Mouse (Mus musculus) gastrocnemius, postnatal 36 days (tissue): ENCODE results near the gene Clmn. TPM values are rescaled to one million over a fixed set of nuclear protein-coding genes. Genes with fewer than 3 reads are reported as not detected.
A peak's percentile ranks its signal among the peaks of the same experiment; 100 is the strongest.

Experiments
- DNase-seq, 2 experiments: peaks; one replicate each; pipeline ENCODE4 v3.0.0; 2022
- intact Hi-C: fragments of 180-260 bp; cut with DNase I; formaldehyde crosslinking; loops from one replicate; pipeline ENCODE4 v1.15.1; 2025
- total RNA-seq, 2 experiments: library from RNA; stranded (reverse); gene quantifications; 2 replicates each; pipeline ENCODE4 v1.2.3; 2021

Clmn gene
- total RNA-seq, 2 experiments from 2014 or later: 1.9 to 2.1 TPM

GRCm38 (mm10) chr12:104822151-104822550 lies 42.7 kb downstream of the Clmn start:
- intact Hi-C loops: loop anchor here (5.0 to 10.0 kb wide), 2 partner anchors 35 to 203 kb away; no protein-coding TSS in a partner anchor
- no peak for DNase-seq

GRCm38 (mm10) chr12:104820061-104820460 lies 44.8 kb downstream of the Clmn start:
- intact Hi-C loops: loop anchor here (5.0 to 10.0 kb wide), 2 partner anchors 33 to 205 kb away; no protein-coding TSS in a partner anchor
- DNase-seq: no peak

- DNase-seq: no peak
- intact Hi-C loops: no loop called here
Observed at GRCm38 (mm10) chr12:104819050-104819449, 45.8 kb downstream of the Clmn start.

- no peak for DNase-seq
- intact Hi-C loops: no loop called here
Observed at GRCm38 (mm10) chr12:104818057-104818456, 46.8 kb downstream of the Clmn start.

GRCm38 (mm10) chr12:104817172-104817866 lies 47.6 kb downstream of the Clmn start:
- intact Hi-C loops: no loop called here
- DNase-seq: no peak

- intact Hi-C loops: no loop called here
- DNase-seq: no peak
Observed at GRCm38 (mm10) chr12:104814291-104814690, 50.6 kb downstream of the Clmn start.

GRCm38 (mm10) chr12:104813762-104814161 lies 51.1 kb downstream of the Clmn start:
- DNase-seq: no peak
- intact Hi-C loops: no loop called here

GRCm38 (mm10) chr12:104812711-104813110 lies 52.2 kb downstream of the Clmn start:
- intact Hi-C loops: no loop called here
- no peak for DNase-seq

GRCm38 (mm10) chr12:104810923-104811443 lies 53.9 kb downstream of the Clmn start:
- DNase-seq: no peak
- intact Hi-C loops: no loop called here

- no peak for DNase-seq
Observed at GRCm38 (mm10) chr12:104808421-104809067, 56.3 kb downstream of the Clmn start.

GRCm38 (mm10) chr12:104806680-104807375 lies 58.0 kb downstream of the Clmn start:
- intact Hi-C loops: no loop called here
- DNase-seq: no peak

More at GRCm38 (mm10) chr12:104808421-104809067, 56.3 kb downstream of the Clmn start:
- intact Hi-C loops: no loop called here

- intact Hi-C loops: no loop called here
- no peak for DNase-seq
Observed at GRCm38 (mm10) chr12:104801494-104802260, 63.2 kb downstream of the Clmn start.

- DNase-seq: no peak
- intact Hi-C loops: no loop called here
Observed at GRCm38 (mm10) chr12:104799365-104799764, 65.5 kb downstream of the Clmn start.

GRCm38 (mm10) chr12:104797905-104798304 lies 67.0 kb downstream of the Clmn start:
- no peak for DNase-seq
- intact Hi-C loops: no loop called here

GRCm38 (mm10) chr12:104796635-104797378 lies 68.1 kb downstream of the Clmn start:
- intact Hi-C loops: no loop called here
- no peak for DNase-seq

GRCm38 (mm10) chr12:104794957-104795356 lies 69.9 kb downstream of the Clmn start:
- intact Hi-C loops: no loop called here
- DNase-seq: no peak

GRCm38 (mm10) chr12:104793486-104793885 lies 71.4 kb downstream of the Clmn start:
- intact Hi-C loops: no loop called here
- DNase-seq: peak in 1 of 2 experiments; percentile 36

- DNase-seq: no peak
- intact Hi-C loops: no loop called here
Observed at GRCm38 (mm10) chr12:104777603-104778002, 87.3 kb downstream of the Clmn start.

- no peak for DNase-seq
- intact Hi-C loops: no loop called here
Observed at GRCm38 (mm10) chr12:104771941-104772340, 92.9 kb downstream of the Clmn start.
